Mouse (Mus musculus) neural tube, embryonic 15.5 days (tissue): ENCODE measurements at regions not wholly inside any gene's neighbourhood (a gene's known extent, or its start where the extent isn't known, plus 50 kb on each side); places are given as distances from the start of the nearest gene placed in this dataset.

Source experiments
- ATAC-seq: fragments of 200-750 bp; cut with Nextera tagmentation; 2 replicates; pipeline ENCODE4 v1.8.0; 2017; ENCODE audit warnings: mild to moderate bottlenecking, moderate TSS enrichment, moderate library complexity; ENCODE audit not compliant: low FRiP score
- H3K27ac ChIP-seq: fragments of 300-500 bp; sonication (generic); replicated peaks from 2 replicates; pipeline ENCODE4 v1.5.1; 2015; ENCODE audit warnings: mild to moderate bottlenecking, inconsistent platforms
- H3K27me3 ChIP-seq: fragments of 300-500 bp; sonication (generic); replicated peaks from 2 replicates; pipeline ENCODE4 v1.6.1; 2015; ENCODE audit warnings: inconsistent platforms
- H3K36me3 ChIP-seq: fragments of 300-500 bp; sonication (generic); 2 replicates; pipeline ENCODE4 v1.6.1; 2015; ENCODE audit warnings: inconsistent platforms
- H3K4me1 ChIP-seq: fragments of 300-500 bp; sonication (generic); 2 replicates; pipeline ENCODE4 v1.6.1; 2015; ENCODE audit warnings: inconsistent platforms
- H3K4me2 ChIP-seq: fragments of 300-500 bp; sonication (generic); 2 replicates; pipeline ENCODE4 v1.6.1; 2015; ENCODE audit warnings: inconsistent platforms, mild to moderate bottlenecking, moderate library complexity
- H3K4me3 ChIP-seq: fragments of 300-500 bp; sonication (generic); replicated peaks from 2 replicates; pipeline ENCODE4 v1.5.1; 2015; ENCODE audit warnings: mild to moderate bottlenecking, inconsistent platforms
- H3K9ac ChIP-seq: fragments of 300-500 bp; sonication (generic); replicated peaks from 2 replicates; pipeline ENCODE4 v1.6.1; 2015; ENCODE audit warnings: mild to moderate bottlenecking, inconsistent platforms
- H3K9me3 ChIP-seq: fragments of 300-500 bp; sonication (generic); replicated peaks from 2 replicates; pipeline ENCODE4 v1.6.1; 2016; ENCODE audit warnings: inconsistent platforms
- WGBS: fragments of 180-500 bp; shearing (Covaris S2); methylation state at CpG from one replicate; pipeline ENCODE4 v1.1.7; 2015; ENCODE audit warnings: mixed read lengths; 5-methylcytosine and 5-hydroxymethylcytosine counted together

DNA sequence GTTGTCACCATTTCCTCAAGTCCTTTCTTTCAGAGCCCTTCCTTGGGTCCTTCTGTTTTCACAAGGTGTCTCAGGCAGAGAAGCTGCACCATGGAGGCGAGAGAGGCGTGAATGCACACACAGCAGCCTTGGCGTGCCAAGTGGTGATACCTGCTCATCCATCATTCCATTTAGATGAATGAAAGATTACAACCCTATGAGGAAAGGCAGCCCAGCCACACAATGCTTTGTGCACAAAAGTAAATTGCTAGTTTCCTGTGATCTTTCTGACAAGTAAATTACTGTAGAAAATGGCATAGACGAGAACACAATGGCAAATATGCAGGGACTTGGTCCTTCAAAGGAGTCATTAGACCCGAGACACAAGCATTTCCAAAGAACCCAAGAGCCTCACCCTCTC, 101.4 kb downstream of the Rnd3 start:
- H3K9ac ChIP-seq, result no peak overlapping the region
- H3K4me1 ChIP-seq, result no peaks in the 10 kb centered on the region
- no peaks in the 10 kb centered on the region for H3K27me3 ChIP-seq
- WGBS, result 53% methylated on average over 5 of the region's 5 CpGs
- H3K4me2 ChIP-seq, result no peak overlapping the region
- H3K36me3 ChIP-seq, result no peaks in the 10 kb centered on the region
- no peaks in the 10 kb centered on the region for H3K9me3 ChIP-seq
- no peak overlapping the region for H3K27ac ChIP-seq
- no peak for ATAC-seq
- H3K4me3 ChIP-seq, result no peak overlapping the region

DNA sequence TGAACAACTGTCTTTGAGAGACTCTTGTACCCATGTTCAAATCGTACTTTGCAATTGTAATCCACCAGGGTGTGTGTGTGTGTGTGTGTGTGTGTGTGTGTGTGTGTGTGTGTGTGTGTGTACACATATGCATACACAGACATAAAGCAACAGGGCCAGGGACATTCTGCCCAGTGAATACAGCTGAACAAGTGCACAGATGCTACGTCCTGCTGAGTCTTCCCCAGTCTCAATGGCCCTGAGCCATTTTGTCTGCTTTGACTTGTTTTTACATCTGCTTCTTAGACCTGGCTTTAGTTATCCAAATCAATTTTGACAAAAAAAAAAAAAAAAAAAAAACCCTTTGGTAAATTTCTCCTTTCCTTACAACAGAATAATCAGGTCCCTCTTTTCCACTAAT, 103.3 kb downstream of the Rnd3 start:
- WGBS, result 53% methylated on average over 2 of the region's 2 CpGs
- Histone ChIP-seq H3K4me2 (no peak overlapping the region), H3K36me3 (no peaks in the 10 kb centered on the region), H3K9me3 (no peaks in the 10 kb centered on the region), H3K4me1 (no peaks in the 10 kb centered on the region; the same call in 1 of the 2 replicates), H3K4me3 (no peak overlapping the region), H3K27ac (no peak overlapping the region), H3K9ac (no peak overlapping the region), H3K27me3 (no peaks in the 10 kb centered on the region)
- ATAC-seq, result no peak

DNA sequence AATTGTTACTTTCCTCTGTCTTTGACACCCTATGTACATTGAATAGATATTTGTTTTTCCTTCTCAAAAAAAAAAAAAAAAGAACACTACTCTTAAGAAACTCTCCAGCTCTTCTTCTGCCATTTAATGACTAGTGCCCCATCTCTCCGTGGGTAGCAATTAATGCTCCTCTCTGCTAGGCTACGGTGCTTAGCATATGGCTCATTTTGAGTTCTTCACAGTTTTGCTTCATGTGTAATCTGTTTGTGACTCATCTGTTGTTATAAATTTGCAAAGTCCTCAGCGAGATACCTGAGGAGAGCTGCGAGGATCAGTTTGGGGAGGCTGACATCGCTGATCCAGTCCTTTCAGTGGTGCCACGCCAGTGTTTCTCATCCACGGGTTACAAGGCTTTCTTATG, 107.8 kb downstream of the Rnd3 start:
- no peak for ATAC-seq
- WGBS, result 47% methylated on average over 7 of the region's 7 CpGs
- H3K36me3 ChIP-seq, result no peaks in the 10 kb centered on the region
- no peak overlapping the region for H3K27ac ChIP-seq
- no peak overlapping the region for H3K4me3 ChIP-seq
- H3K27me3 ChIP-seq, result no peaks in the 10 kb centered on the region
- H3K4me1 ChIP-seq, result peaks cover 8% of the 10 kb centered on the region; the same call in 1 of the 2 replicates
- H3K9me3 ChIP-seq, result no peaks in the 10 kb centered on the region
- H3K4me2 ChIP-seq, result no peak overlapping the region
- no peak overlapping the region for H3K9ac ChIP-seq

DNA sequence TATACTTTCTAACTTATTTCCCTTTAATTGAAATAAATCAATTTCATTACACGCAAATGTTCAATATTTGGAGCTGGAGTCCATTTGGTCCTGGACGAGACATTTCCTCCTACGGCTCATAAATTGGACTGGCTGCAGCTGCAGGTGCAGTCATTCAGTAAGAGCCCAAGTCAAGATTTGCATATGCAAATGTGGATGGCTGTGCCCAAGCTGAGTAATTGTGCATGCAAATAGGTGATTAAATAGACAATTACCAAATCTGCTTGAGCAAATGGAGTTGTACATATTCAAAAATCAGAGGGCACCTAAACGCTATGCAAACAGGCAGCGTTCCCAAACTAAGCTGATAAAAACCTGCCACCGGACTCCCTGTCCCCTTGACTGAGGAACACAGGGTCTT, 110.2 kb downstream of the Rnd3 start:
- 19% methylated on average over 6 of the region's 6 CpGs for WGBS

DNA sequence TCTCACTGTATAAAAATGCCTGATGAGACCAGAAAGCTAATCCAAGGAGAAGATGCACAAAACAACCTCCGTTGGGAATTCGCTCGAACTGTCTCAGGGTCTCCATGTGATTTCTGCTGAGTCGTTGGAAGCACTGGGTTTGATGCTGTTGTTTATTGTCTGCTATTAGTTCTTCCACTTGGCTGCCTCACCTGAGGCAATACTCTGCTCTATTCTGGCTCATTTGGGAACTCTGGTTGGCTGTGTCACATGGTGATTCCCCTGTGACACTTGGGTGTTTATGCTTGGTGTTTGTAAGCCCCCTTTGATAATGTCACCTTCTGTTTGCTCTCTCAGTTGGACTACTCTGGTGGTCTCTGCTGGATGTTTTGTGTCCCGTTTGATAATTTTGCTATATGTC, 111.9 kb downstream of the Rnd3 start:
- no peaks in the 10 kb centered on the region for H3K27me3 ChIP-seq
- no peaks in the 10 kb centered on the region for H3K9me3 ChIP-seq
- no peak for ATAC-seq
- H3K36me3 ChIP-seq, result no peaks in the 10 kb centered on the region
- H3K4me1 ChIP-seq, result peaks cover 12% of the 10 kb centered on the region; the same call in 1 of the 2 replicates
- H3K4me3 ChIP-seq, result no peak overlapping the region
- WGBS, result 52% methylated on average over 5 of the region's 5 CpGs
- H3K9ac ChIP-seq, result no peak overlapping the region
- H3K27ac ChIP-seq, result no peak overlapping the region
- H3K4me2 ChIP-seq, result no peak overlapping the region

More for the DNA sequence above, 110.2 kb downstream of the Rnd3 start:
- Histone ChIP-seq H3K4me1 (peaks cover 12% of the 10 kb centered on the region; the same call in 1 of the 2 replicates), H3K4me3 (no peak overlapping the region), H3K27me3 (no peaks in the 10 kb centered on the region), H3K9me3 (no peaks in the 10 kb centered on the region), H3K27ac (no peak overlapping the region), H3K36me3 (no peaks in the 10 kb centered on the region), H3K9ac (no peak overlapping the region), H3K4me2 (peak overlapping the region; percentile 6; the same call in 1 of the 2 replicates)
- ATAC-seq, result no peak

DNA sequence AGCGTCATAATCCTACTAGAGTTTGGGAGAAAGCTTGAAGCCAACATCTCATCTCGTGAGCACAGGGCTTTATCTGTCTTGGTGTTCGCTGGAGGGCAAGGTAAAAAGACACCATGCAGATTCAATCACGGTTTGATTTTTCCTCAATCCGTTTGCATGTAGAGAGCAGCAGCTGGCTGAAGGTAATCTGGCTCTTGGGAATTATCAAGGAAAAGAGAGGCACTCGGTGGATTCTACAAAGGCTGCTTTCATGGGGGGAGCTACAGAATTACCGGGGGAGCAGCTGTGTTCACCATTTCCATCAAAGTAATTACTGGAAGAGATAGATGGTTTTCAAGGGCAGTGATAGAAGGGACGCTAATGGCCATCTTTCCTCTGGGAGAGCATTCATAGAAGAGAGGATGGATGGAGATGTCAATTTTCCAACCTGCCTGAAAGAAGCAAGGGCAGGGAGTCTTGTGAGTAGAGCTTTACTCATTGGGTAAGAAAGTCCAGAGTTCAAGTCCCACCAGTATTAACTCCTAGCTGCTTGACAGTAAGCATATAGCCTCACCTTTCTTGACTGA, 112.6 kb downstream of the Rnd3 start:
- Histone ChIP-seq H3K9me3 (no peaks in the 10 kb centered on the region), H3K4me2 (no peak overlapping the region), H3K27ac (no peak overlapping the region), H3K36me3 (no peaks in the 10 kb centered on the region), H3K4me3 (no peak overlapping the region), H3K9ac (no peak overlapping the region), H3K4me1 (peaks cover 12% of the 10 kb centered on the region; the same call in 1 of the 2 replicates), H3K27me3 (no peaks in the 10 kb centered on the region)
- no peak for ATAC-seq
- whole genome bisulfite sequencing, result 29% methylated on average over 8 of the region's 8 CpGs

DNA sequence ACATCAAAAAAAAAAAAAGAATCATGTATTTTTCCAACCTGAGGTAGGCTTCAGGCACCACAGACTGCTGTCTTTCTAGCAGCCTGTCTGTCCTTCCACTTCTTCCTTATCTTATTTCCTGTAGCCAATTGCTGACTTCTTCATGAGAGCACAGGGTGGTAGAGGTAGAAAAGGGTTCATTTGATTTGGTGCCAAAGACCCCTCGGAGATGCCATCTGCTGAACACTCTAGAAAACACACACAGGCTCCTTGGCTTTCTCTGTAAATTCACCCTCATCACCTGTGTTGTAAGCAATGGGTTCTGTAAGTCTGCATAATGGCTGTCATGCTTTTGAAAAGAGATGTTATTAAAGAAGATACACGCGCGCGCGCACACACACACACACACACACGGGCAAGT, 115.0 kb downstream of the Rnd3 start:
- no peak for ATAC-seq
- Histone ChIP-seq H3K27ac (no peak overlapping the region), H3K9me3 (no peaks in the 10 kb centered on the region), H3K4me3 (no peak overlapping the region), H3K4me1 (peaks cover 9% of the 10 kb centered on the region; the same call in 1 of the 2 replicates), H3K9ac (no peak overlapping the region), H3K36me3 (no peaks in the 10 kb centered on the region), H3K27me3 (no peaks in the 10 kb centered on the region), H3K4me2 (no peak overlapping the region)
- 89% methylated on average over 7 of the region's 7 CpGs for WGBS

DNA sequence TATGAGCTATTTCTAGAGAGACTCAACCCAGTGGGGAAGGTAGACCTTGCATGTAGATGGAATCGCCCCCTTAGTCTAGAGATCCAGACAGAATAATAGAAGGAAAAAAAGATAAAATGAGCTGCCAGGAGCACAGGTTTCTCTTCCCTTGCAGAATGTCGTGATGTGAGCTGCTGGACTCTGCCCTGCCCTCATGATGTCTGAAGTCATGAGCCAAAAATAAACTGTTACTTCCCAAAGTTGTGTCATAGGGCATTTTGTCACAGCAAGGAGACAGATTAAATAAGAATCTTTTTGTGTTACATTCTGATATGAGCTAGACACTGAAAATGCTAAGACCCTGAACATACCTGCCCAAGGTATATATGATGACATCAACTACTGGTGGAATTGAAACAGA, 126.4 kb downstream of the Rnd3 start:
- 81% methylated on average over 2 of the region's 2 CpGs for WGBS
- no peaks in the 10 kb centered on the region for H3K36me3 ChIP-seq
- no peaks in the 10 kb centered on the region for H3K4me1 ChIP-seq
- no peak overlapping the region for H3K4me2 ChIP-seq
- no peak overlapping the region for H3K27ac ChIP-seq
- H3K9ac ChIP-seq, result no peak overlapping the region
- no peaks in the 10 kb centered on the region for H3K27me3 ChIP-seq
- ATAC-seq, result no peak
- H3K4me3 ChIP-seq, result no peak overlapping the region
- no peaks in the 10 kb centered on the region for H3K9me3 ChIP-seq

DNA sequence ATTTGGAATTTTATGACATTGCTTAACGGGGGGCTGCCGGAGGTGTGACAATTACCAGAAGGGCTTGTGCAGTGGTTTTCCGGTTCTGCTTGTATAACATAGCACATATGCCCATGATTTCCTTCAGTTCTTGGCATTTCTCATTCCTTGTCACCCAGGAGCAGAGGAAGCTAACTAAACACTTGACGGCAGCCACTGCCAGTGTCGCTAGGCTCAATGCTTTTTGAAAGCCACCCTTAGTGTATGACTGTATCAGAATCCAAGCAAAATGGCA, 132.8 kb downstream of the Rnd3 start:
- Histone ChIP-seq H3K9me3 (no peaks in the 10 kb centered on the region), H3K27ac (no peak overlapping the region), H3K36me3 (no peaks in the 10 kb centered on the region), H3K4me1 (no peaks in the 10 kb centered on the region), H3K4me2 (no peak overlapping the region), H3K4me3 (no peak overlapping the region), H3K9ac (no peak overlapping the region), H3K27me3 (no peaks in the 10 kb centered on the region)
- ATAC-seq, result no peak
- 66% methylated on average over 5 of the region's 5 CpGs for WGBS

DNA sequence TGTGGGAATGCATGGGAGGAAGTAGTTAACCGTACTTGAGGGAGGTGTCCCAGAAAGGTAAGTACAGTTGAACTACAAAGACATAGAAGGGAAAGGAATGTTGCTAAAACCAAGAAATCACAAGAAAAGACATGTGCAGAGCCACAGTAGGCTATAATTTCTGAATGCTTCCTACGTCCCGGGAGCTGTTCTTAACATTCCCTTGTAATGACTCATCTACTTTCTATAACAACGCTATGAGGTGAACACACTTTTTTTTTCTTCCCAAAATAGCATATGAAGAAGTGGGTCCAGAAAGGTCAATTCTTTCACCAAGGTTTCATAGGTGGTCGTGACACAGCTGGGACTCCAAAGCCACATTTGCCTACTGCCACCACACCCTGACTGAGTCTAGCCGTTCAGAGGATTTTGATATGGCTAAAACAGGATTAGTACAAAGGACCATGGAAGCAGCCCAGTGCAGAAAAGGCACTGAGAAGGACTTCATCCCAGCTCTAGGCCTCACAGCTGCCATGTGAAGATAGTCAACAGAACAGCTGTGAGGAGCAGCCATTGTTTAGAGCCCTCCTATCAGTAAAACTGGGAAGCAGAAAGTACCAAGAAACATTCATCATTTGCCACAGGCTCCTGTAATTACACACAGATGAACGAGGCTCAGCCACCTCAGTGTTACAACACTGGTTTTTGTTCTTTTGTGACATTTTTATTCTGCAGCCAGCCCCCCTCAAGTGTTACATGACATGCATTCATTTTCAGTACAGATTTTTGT, 133.4 kb downstream of the Rnd3 start:
- H3K4me1 ChIP-seq, result no peaks in the 10 kb centered on the region
- no peaks in the 10 kb centered on the region for H3K27me3 ChIP-seq
- no peak overlapping the region for H3K4me3 ChIP-seq
- no peak overlapping the region for H3K27ac ChIP-seq
- WGBS, result 73% methylated on average over 7 of the region's 7 CpGs
- no peaks in the 10 kb centered on the region for H3K9me3 ChIP-seq
- H3K9ac ChIP-seq, result no peak overlapping the region
- H3K4me2 ChIP-seq, result no peak overlapping the region
- ATAC-seq, result no peak
- H3K36me3 ChIP-seq, result no peaks in the 10 kb centered on the region

DNA sequence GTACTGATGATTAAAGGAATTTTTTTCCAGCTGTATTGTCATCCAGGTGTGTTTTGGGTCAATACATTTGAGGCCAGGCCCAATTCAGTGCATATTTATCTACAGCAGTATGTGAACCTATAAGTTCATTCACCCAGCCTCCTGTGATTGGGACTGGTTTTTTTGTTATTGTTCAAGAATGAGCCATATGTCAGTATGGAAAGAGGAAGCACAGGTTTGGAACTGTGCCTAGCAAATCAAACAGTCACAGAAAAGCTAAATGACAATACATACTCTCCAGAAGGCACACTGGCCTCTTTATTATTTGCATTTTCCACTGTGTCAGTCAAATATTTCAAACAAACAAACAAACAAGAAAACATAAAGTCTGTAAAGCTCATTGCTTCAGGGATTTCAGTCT, 134.7 kb downstream of the Rnd3 start:
- no peak for ATAC-seq

DNA sequence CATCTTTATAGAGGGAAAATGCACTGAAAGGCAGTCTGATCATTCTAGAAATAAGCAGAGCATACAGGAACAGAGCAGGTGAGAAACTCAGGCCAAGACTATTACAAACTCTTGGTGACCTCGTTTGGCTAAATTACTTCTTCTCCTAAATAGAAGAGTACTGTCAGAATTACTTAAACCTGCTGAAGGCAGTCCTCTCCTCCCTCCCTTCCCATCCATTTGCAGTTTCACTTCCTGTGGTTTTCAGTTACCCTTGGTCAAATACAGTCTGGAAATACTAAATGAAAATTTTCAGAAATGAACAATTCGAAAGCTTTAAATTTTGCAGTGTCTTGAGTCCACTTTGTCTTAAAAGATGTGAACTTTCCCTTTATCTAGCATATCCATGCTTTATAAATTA, 135.8 kb downstream of the Rnd3 start:
- 69% methylated on average over 2 of the region's 2 CpGs for WGBS
- Histone ChIP-seq H3K36me3 (no peaks in the 10 kb centered on the region), H3K27me3 (no peaks in the 10 kb centered on the region), H3K4me1 (no peaks in the 10 kb centered on the region), H3K4me2 (no peak overlapping the region), H3K9ac (no peak overlapping the region), H3K27ac (no peak overlapping the region), H3K4me3 (no peak overlapping the region), H3K9me3 (no peaks in the 10 kb centered on the region)
- ATAC-seq, result no peak

More for the DNA sequence above, 134.7 kb downstream of the Rnd3 start:
- Histone ChIP-seq H3K4me1 (no peaks in the 10 kb centered on the region), H3K4me3 (no peak overlapping the region), H3K36me3 (no peaks in the 10 kb centered on the region), H3K9ac (no peak overlapping the region), H3K27ac (no peak overlapping the region), H3K4me2 (no peak overlapping the region), H3K27me3 (no peaks in the 10 kb centered on the region), H3K9me3 (no peaks in the 10 kb centered on the region)
